Mouse (Mus musculus) hindlimb bud, embryonic 11.5 days (tissue): Measurements from ENCODE around the gene Inpp5d.
"Not testable (repeated sequence)": the region's sequence is repeated elsewhere in the genome, so short reads cannot be mapped to it uniquely, and the experiment has no call there.

Source experiments
- DNase-seq: peaks from one replicate; pipeline ENCODE4 v3.0.0-alpha.2; 2012; ENCODE audit warnings: low read depth, low spot score; ENCODE audit errors: extremely low spot score

Inpp5d gene

GRCm38 (mm10) chr1:87651436-87651835, 31.3 kb downstream of the Inpp5d start:
- no peak for DNase-seq

DNA sequence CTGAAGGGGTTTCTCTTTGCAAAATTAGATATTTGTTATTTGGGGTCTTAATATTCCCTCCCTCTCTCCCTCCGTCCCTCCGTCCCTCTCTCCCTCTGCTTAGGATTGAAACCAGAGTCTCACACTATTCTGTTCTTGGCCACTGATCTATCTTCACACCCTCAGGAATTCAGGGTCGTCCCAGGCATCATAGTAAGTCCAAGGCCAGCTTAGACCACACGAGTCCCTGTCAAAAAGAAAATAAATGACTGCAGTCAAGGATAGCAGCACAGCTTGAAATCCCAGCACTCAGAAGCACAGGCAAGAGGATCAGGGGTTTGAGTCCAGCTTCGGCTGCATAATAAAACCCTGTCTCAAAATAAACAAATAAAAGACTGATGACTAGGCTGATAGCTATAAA, 35.0 kb downstream of the Inpp5d start:
- DNase-seq: no peak

DNA sequence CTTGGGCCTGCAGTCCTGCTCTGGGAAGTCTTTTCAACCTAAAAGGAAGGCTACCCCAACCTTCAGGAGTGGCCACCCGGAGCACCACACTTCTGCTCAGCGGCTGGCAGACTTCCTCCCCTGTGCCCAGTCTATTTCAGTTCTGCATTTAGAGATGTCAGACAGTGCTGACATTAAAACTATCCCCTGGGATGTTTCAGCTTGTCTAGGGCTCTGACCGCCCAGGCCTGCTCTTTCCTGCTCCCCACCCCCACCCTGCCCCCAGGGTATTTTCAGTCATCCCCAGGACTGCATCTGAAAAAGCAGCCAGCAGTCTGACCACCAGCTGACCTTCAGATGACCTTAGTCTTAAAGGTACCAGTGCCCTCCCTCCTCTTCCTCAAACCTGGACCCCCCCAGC, 38.0 kb downstream of the Inpp5d start:
- no peak for DNase-seq

GRCm38 (mm10) chr1:87658485-87658884, 38.4 kb downstream of the Inpp5d start:
- no peak for DNase-seq

DNA sequence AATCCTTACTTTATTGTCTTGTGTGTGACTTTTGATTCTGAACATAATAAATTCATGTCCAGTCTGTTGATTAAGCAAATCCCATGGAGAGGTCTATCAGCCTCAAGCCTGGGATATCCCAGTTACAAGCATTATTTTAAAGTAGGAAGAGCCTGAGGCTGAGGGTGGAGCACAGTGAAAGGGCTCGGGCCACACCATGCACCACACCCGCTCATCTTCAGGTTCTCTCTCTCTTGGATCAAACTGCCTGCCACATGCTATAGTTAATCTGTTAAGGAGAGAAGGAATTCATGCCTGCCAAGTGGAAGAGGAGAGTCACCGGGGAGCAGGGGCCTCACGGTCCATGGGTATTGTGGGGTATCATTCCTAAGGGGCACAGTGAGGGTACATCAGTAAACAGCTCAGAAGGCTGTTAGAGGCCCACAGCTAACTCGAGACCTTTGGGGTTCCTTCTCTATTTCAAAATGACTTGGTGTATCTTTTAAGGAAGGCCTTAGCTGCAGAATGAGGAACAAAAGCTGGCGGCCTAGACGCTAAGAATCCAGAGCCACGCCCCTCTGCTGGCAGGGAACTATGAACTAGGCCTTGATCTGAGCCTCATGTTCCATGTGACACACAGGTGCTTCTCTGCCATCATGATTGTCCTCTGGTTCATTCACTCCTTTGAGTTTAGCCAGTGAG, 39.0 kb downstream of the Inpp5d start:
- DNase-seq: no peak

DNA sequence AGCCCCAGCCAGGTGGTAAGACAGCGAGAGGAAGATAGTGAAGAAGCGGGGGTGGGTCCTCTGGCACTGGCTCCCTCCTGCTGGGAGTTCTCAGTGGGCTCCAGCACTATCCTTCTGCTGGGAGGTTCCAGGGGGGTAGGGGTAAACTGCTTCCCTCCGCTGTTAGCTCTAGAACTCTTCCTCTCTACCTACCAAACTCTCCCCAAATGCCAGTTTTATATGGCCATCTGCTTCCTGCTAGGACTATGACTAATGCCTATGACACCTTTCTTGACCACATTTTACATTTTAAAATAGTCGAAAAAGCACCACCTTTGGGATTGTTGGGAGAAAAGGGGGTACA, 39.5 kb downstream of the Inpp5d start:
- DNase-seq: no peak

GRCm38 (mm10) chr1:87660740-87661139, 40.6 kb downstream of the Inpp5d start:
- no peak for DNase-seq

DNA sequence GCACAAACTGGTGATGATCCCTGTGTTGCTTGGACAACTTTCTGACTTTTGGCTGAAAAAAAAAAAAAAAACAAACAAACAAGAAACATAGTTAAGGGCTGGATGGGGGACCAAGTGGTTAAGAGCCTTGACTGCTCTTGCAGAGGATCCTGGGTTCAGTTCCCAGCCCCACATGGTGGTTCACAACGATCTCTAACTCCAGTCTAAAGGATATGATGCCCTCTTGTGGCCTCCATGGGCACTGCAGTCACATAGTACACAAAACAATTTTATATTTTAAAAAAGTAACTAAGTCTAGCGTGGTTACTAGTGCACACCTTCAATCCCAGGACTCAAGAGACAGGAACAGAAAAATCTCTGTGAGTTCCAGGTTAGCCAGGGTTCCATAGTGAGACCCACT, 43.9 kb downstream of the Inpp5d start:
- no peak for DNase-seq

DNA sequence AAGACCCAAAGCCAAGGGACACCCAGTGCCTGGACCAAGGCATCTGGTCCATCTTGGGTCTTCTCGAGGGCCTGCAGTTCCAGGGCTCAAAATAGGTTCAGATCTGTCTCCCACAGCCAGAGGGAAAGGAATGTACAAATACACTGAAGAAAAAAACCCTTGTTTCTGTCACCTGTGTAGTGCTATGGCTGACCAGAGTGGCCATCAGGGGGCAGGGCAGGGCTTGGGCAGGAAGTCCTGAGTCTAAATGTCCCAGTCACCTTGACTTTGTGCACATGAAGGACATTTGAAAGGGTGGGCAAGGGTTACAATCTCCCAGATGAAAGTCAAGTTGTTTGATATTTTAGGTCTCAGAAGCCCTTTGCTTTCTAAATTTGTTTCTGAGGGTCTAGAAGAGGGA, 46.9 kb downstream of the Inpp5d start:
- no peak for DNase-seq

DNA sequence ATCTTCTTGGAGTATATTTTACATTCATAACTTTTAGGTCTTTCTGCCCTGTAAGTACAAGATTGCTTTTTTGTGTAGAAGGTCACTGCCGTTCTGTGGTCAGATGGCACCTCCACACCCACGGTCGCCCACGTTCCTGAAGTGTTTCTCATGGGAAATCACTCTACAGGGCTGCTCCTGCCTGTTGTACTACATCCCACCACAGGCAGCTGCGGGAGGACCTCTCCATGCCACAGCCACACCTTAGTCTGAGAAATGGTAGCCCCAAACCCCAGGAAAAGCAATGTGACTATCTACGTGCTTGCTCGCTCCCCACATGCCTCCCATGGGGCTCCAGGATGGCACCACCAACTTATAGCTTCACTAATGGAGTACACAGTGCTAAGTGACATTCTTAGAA, 48.2 kb downstream of the Inpp5d start:
- no peak for DNase-seq

GRCm38 (mm10) chr1:87671483-87671882, 51.4 kb downstream of the Inpp5d start:
- DNase-seq: no peak

- DNase-seq: no peak
Measured at GRCm38 (mm10) chr1:87673822-87674604, 53.9 kb downstream of the Inpp5d start.

GRCm38 (mm10) chr1:87676006-87676405, 55.9 kb downstream of the Inpp5d start:
- no peak for DNase-seq

DNA sequence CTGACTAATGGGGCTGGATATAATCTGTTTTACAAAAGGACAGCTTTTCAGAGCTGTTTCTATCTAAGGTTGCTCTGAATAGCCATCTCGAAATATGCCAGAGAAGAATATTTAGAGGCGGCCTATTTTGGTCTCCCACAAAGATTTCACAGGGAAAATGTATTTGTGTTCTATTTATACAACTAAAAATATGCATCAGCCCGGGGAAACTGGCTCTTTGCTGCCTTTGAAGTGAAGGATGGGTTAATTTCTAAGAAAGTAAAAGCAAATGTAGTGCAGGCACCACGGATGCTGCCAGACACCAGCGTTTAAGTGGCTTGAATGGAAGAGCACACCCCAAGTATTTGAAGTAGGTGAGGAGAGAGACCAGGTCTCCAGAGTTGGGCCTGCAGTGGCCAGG, 59.0 kb downstream of the Inpp5d start:
- no peak for DNase-seq

- no peak for DNase-seq
Measured at GRCm38 (mm10) chr1:87680950-87681349, 60.8 kb downstream of the Inpp5d start.

GRCm38 (mm10) chr1:87682473-87682872, 62.4 kb downstream of the Inpp5d start:
- DNase-seq: not testable (repeated sequence)

GRCm38 (mm10) chr1:87684071-87684470, 64.0 kb downstream of the Inpp5d start:
- DNase-seq: no peak

GRCm38 (mm10) chr1:87684791-87685190, 64.7 kb downstream of the Inpp5d start:
- DNase-seq: no peak

- DNase-seq: no peak
Measured at GRCm38 (mm10) chr1:87686351-87686750, 66.2 kb downstream of the Inpp5d start.

DNA sequence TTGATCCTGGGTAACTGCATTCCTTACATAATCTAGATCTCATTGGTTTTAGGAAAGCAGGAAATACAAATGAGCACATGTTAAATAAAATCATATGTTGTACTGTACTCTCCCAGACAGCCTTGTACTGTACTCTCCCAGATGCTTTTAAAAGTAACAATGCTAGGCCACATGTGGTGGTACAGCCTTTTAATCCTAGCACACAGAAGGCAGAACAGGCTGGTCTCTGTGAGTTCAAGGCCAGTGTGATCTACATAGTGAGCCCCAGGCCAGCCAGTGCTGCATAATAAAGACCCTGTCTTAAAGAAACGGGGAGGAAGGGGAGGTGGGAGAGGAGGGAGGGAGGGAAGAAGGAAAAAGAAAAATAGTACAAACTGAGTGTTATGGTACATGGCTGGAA, 66.9 kb downstream of the Inpp5d start:
- no peak for DNase-seq

DNA sequence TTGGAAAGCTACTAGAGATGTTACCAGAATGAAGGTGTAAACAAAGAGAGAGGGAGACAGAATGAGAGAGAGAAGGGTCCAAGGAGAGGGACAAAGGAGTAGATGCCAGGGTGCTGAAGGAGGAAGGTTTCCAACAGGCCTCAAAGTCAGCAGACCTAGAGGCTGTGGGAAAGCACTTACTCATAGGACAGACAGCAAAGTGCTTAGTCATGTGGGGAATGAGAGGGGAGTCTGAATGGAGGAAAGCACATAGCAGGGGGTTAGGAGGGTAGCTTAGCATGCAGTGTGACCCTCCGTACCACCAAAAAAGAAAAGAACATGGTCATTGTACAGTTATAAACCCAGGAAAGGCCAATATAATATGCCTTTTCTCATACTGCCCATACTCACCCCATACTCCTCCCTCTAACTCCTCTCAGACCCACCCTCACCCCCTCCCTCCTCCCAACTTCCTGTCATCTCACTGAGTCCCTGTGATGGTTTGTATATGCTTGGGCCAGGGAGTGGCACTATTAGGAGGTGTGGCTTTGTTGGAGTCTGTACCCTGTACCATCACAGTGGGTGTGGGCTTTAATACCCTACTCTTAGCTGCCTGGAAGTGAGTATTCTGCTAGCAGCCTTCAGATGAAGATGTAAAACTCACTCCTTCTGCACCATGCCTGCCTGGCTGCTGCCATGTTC, 69.7 kb downstream of the Inpp5d start:
- no peak for DNase-seq

DNA sequence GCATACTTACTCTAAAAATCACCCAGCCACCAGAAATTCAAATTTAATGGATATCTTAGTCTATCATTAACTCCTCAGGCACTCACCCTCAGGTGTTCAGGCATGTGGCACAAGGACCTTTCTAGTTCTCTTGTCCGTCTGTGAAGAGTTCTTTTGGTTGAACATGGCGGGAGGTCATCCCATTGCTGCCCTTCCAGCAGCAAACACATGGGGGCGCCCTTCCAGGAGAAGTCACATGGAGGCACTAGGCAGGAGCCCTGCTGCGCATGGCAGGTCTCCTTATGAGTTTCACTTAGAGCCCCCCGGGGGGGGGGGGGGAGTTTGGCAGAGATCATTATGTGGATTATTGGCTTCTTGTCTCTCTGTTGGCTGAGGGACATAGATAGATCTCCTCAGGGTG, 76.2 kb downstream of the Inpp5d start:
- no peak for DNase-seq
